Mouse (Mus musculus): ENCODE measurements around the gene Rbm20. TPM values are rescaled to one million over a fixed set of nuclear protein-coding genes. Genes with fewer than 3 reads are reported as not detected.

The Rbm20 gene
- total RNA-seq, 2 experiments from 2014 or later = 75.3 to 75.4 TPM

GRCm38 (mm10) chr19:53810024-53810423 is 132.9 kb downstream of the Rbm20 start:
- no peak for DNase-seq (ENCODE audit: low spot score)

- DNase-seq (ENCODE audit: low spot score) = no peak
Observed at GRCm38 (mm10) chr19:53810584-53810983, 133.5 kb downstream of the Rbm20 start.

GRCm38 (mm10) chr19:53813576-53813975 is 136.5 kb downstream of the Rbm20 start:
- DNase-seq (ENCODE audit: low spot score) = no peak

GRCm38 (mm10) chr19:53815714-53816113 is 138.6 kb downstream of the Rbm20 start:
- DNase-seq (ENCODE audit: low spot score) = no peak

- DNase-seq (ENCODE audit: low spot score) = no peak
Observed at GRCm38 (mm10) chr19:53816242-53816641, 139.1 kb downstream of the Rbm20 start.

- DNase-seq (ENCODE audit: low spot score) = no peak
Observed at GRCm38 (mm10) chr19:53819299-53819698, 142.2 kb downstream of the Rbm20 start.

- DNase-seq (ENCODE audit: low spot score) = peak; percentile 38
Observed at GRCm38 (mm10) chr19:53821241-53822120, 144.4 kb downstream of the Rbm20 start.

GRCm38 (mm10) chr19:53823847-53824246 is 146.7 kb downstream of the Rbm20 start:
- peak; percentile 53 for DNase-seq (ENCODE audit: low spot score)

- DNase-seq (ENCODE audit: low spot score) = no peak
Observed at GRCm38 (mm10) chr19:53824872-53825680, 148.0 kb downstream of the Rbm20 start.

- no peak for DNase-seq (ENCODE audit: low spot score)
Observed at GRCm38 (mm10) chr19:53829990-53830389, 152.9 kb downstream of the Rbm20 start.

GRCm38 (mm10) chr19:53830407-53831163 is 153.5 kb downstream of the Rbm20 start:
- peak; percentile 63 for DNase-seq (ENCODE audit: low spot score)

- no peak for DNase-seq (ENCODE audit: low spot score)
Observed at GRCm38 (mm10) chr19:53831164-53831448, 154.0 kb downstream of the Rbm20 start.

- DNase-seq (ENCODE audit: low spot score) = no peak
Observed at GRCm38 (mm10) chr19:53832512-53832911, 155.4 kb downstream of the Rbm20 start.

- DNase-seq (ENCODE audit: low spot score) = no peak
Observed at GRCm38 (mm10) chr19:53833745-53834369, 156.8 kb downstream of the Rbm20 start.

- DNase-seq (ENCODE audit: low spot score) = no peak
Observed at GRCm38 (mm10) chr19:53836569-53837454, 159.7 kb downstream of the Rbm20 start.

GRCm38 (mm10) chr19:53838850-53839249 is 161.7 kb downstream of the Rbm20 start:
- no peak for DNase-seq (ENCODE audit: low spot score)

- DNase-seq (ENCODE audit: low spot score) = no peak
Observed at GRCm38 (mm10) chr19:53839837-53840236, 162.7 kb downstream of the Rbm20 start.

GRCm38 (mm10) chr19:53841915-53842314 is 164.8 kb downstream of the Rbm20 start:
- DNase-seq (ENCODE audit: low spot score) = no peak

GRCm38 (mm10) chr19:53843972-53844371 is 166.9 kb downstream of the Rbm20 start:
- DNase-seq (ENCODE audit: low spot score) = no peak

GRCm38 (mm10) chr19:53848272-53848995 is 171.3 kb downstream of the Rbm20 start:
- no peak for DNase-seq (ENCODE audit: low spot score)
